Mouse (Mus musculus) cortical plate, adult 2 months (tissue): Measurements from ENCODE around the gene Myo3b.

Experiments used
- CTCF ChIP-seq: fragments of 200-500 bp; IDR thresholded peaks from 2 replicates; pipeline ENCODE4 v1.5.1; 2011; ENCODE audit warnings: mild to moderate bottlenecking, control low read depth, low read length; ENCODE audit not compliant: insufficient read depth; ENCODE audit errors: extremely low read depth
- POLR2A ChIP-seq: fragments of 200-500 bp; IDR thresholded peaks from 2 replicates; pipeline ENCODE4 v1.6.1; 2011; ENCODE audit warnings: mild to moderate bottlenecking, low read length, control low read depth; ENCODE audit not compliant: insufficient read depth; ENCODE audit errors: extremely low read depth

- TF ChIP-seq POLR2A (no peak), CTCF (no peak)
Observed at GRCm38 (mm10) chr2:70471136-70471535, 432.2 kb downstream of the Myo3b start.
